Comparison of ENCODE assay signal across 8 mouse cellular contexts in the genomic region with DNA sequence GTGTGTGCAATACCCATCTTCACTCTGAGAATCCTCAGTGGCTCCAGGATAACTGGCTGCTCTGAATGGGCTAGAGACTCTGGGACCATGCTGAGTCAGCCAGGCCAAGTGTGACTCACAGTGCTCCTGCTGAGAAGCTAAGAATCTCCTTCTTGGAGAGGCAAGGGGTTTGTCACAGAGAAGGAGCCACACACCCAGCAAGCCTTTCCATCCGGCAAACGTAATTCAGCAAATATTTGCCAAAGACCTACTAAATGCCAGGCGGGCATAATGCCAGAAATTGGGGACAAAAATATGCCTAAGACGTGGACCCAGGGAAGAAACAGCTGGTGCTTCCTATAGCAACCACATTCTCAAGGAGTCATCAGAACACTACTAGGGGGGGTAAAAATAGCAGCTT.
DNase-seq lines count a peak whose midpoint lies in the region; ATAC-seq and TF ChIP-seq lines count a peak whose summit lies in the region.
"Had no signal": no experiment of that assay in that cellular context is flagged by ENCODE, and none has a peak within 500 bp of the region (broad histone marks: within the 10 kb centered on the region; RNA-seq: fewer than 3 reads in every experiment).

No protein-coding gene starts in this region.

- H3K4me3 ChIP-seq in midbrain, postnatal 0 days (ENCODE audit: low read depth, low read length), result no peak overlapping the region
- no peak overlapping the region for H3K4me3 ChIP-seq in midbrain, embryonic 10.5 days

- H3K27ac ChIP-seq in midbrain, postnatal 0 days (ENCODE audit: low read depth, low read length), result 0 out of 2 replicates have a peak overlapping the region, but pooled peaks have one; percentile 12
- H3K27ac ChIP-seq in midbrain, embryonic 10.5 days (replicated peaks), result no peak overlapping the region
- H3K27ac ChIP-seq: kidney, postnatal 0 days had no signal

- DNase-seq in midbrain, postnatal 0 days (ENCODE audit: low spot score), result peak; percentile 27
- no peak for DNase-seq in midbrain, embryonic 10.5 days (ENCODE audit: low spot score)
- peak; percentile 93 for DNase-seq in brain, adult 2 months (ENCODE audit: low read depth, low spot score)
- peak; percentile 15 for DNase-seq in gastrocnemius, postnatal 25 days
- DNase-seq in right cerebral cortex, adult 18-20 months, result peak; percentile 78
- no peak for DNase-seq in ovary, postnatal 36 days (ENCODE audit: low spot score)
- no peak for DNase-seq in testis, postnatal 10 days (ENCODE audit: low spot score)

- no peak for ATAC-seq in midbrain, postnatal 0 days (ENCODE audit: low FRiP score)

- no peaks in the 10 kb centered on the region for H3K27me3 ChIP-seq in midbrain, postnatal 0 days (ENCODE audit: insufficient read depth, low read length)
- no peaks in the 10 kb centered on the region for H3K27me3 ChIP-seq in midbrain, embryonic 10.5 days (ENCODE audit: low read depth, poor library complexity, severe bottlenecking)

- H3K9ac ChIP-seq in midbrain, postnatal 0 days (replicated peaks; ENCODE audit: low read length, poor library complexity, severe bottlenecking), result no peak overlapping the region

- WGBS in midbrain, postnatal 0 days, result 58% methylated on average over 4 of the region's 4 CpGs
- WGBS in midbrain, embryonic 10.5 days, result 83% methylated on average over 4 of the region's 4 CpGs

- 0 out of 2 replicates have a peak, but pooled peaks cover 3% of the 10 kb centered on the region for H3K4me1 ChIP-seq in midbrain, postnatal 0 days (ENCODE audit: insufficient read depth, low read length)
- H3K4me1 ChIP-seq in midbrain, embryonic 10.5 days, result no peaks in the 10 kb centered on the region

- no peaks in the 10 kb centered on the region for H3K9me3 ChIP-seq in midbrain, postnatal 0 days (ENCODE audit: low read length)
- H3K9me3 ChIP-seq in midbrain, embryonic 10.5 days (replicated peaks), result no peaks in the 10 kb centered on the region

- H3K36me3 ChIP-seq in midbrain, postnatal 0 days (ENCODE audit: insufficient read depth, low read length), result no peaks in the 10 kb centered on the region
- H3K36me3 ChIP-seq in midbrain, embryonic 10.5 days, result no peaks in the 10 kb centered on the region

- H3K4me2 ChIP-seq in midbrain, postnatal 0 days (ENCODE audit: low read depth, low read length, poor library complexity, severe bottlenecking), result no peak overlapping the region

- no peak for TF ChIP-seq CTCF in midbrain, postnatal 0 days (IDR thresholded peaks at IDR 0.05)

Comparison
In these comparisons a context has a peak if more than half of its experiments do, and no peak if none do; other contexts are left out.
1. DNase-seq: peak in midbrain, postnatal 0 days (single experiment), brain, adult 2 months (single experiment), gastrocnemius, postnatal 25 days (single experiment) and right cerebral cortex, adult 18-20 months (single experiment); none in midbrain, embryonic 10.5 days (single experiment), ovary, postnatal 36 days (single experiment) and testis, postnatal 10 days (single experiment).